Mouse (Mus musculus): ENCODE data around the gene Gramd1a. TPM values are rescaled to one million over a fixed set of nuclear protein-coding genes. Genes with fewer than 3 reads are reported as not detected.

Gene Gramd1a
- 45.9 and 51.4 TPM in 2 replicates for polyA plus RNA-seq (2014; fragmentation: Nextera tagmentation; extraction: Ambion mirVana)

- no peak for ATAC-seq (ENCODE audit: insufficient number of reproducible peaks, insufficient read depth, low FRiP score, low read depth)
- Histone ChIP-seq H3K27me3 (ENCODE audit: control insufficient read depth, insufficient read depth, low read length) (no peaks in the 10 kb centered on the region), H3K9ac (ENCODE audit: low read length) (peak within 1 kb of the TSS; percentile 2; the same call in 1 of the 2 replicates), H3K4me1 (ENCODE audit: control insufficient read depth in 2 of 2, insufficient read depth in 2 of 2, low read length in 2 of 2) (peaks cover 17 to 21% of the 10 kb centered on the region in 2 experiments), H3K27ac (replicated peaks in 1 of 2; ENCODE audit: control insufficient read depth in 1 of 2, insufficient read depth in 1 of 2, low read depth in 2 of 2, low read length in 2 of 2) (peak within 1 kb of the TSS; percentile 46 to 61; a peak in 3 of 4 replicates), H3K4me3 (ENCODE audit: control insufficient read depth in 1 of 2, insufficient read depth in 1 of 2, low read depth in 1 of 2, low read length in 2 of 2) (no peak within 1 kb of the TSS), H3K36me3 (ENCODE audit: control insufficient read depth, insufficient read depth, low read length) (no peaks in the 10 kb centered on the region), H3K4me2 (ENCODE audit: low read length) (peak within 1 kb of the TSS; percentile 21), H3K9me3 (ENCODE audit: control insufficient read depth, low read length) (no peaks in the 10 kb centered on the region)
- WGBS, result 55% methylated on average over 5 of the region's 5 CpGs
These were observed at the start of gene Gramd1a for GRCm38 (mm10) chr7:31155296-31156033. Gene Gramd1a (minus strand): TSS chr7:31155896.

GRCm38 (mm10) chr7:31195591-31196307 lies 40.1 kb upstream of the Gramd1a start:
- H3K9me3 ChIP-seq (ENCODE audit: control insufficient read depth, low read length), result no peaks in the 10 kb centered on the region
- no peak overlapping the region for H3K9ac ChIP-seq (ENCODE audit: low read length)
- H3K4me1 ChIP-seq (ENCODE audit: control insufficient read depth in 2 of 2, insufficient read depth in 2 of 2, low read length in 2 of 2), result no peaks in the 10 kb centered on the region
- no peaks in the 10 kb centered on the region for H3K27me3 ChIP-seq (ENCODE audit: control insufficient read depth, insufficient read depth, low read length)
- no peak overlapping the region for H3K4me3 ChIP-seq (ENCODE audit: control insufficient read depth in 1 of 2, insufficient read depth in 1 of 2, low read depth in 1 of 2, low read length in 2 of 2)
- WGBS, result 71% methylated on average over 3 of the region's 3 CpGs
- H3K4me2 ChIP-seq (ENCODE audit: low read length), result no peak overlapping the region
- no peak overlapping the region for H3K27ac ChIP-seq (replicated peaks in 1 of 2; ENCODE audit: control insufficient read depth in 1 of 2, insufficient read depth in 1 of 2, low read depth in 2 of 2, low read length in 2 of 2)
- ATAC-seq (ENCODE audit: insufficient number of reproducible peaks, insufficient read depth, low FRiP score, low read depth), result no peak
- H3K36me3 ChIP-seq (ENCODE audit: control insufficient read depth, insufficient read depth, low read length), result no peaks in the 10 kb centered on the region

- ATAC-seq (ENCODE audit: insufficient number of reproducible peaks, insufficient read depth, low FRiP score, low read depth), result no peak
- Histone ChIP-seq H3K4me1 (ENCODE audit: control insufficient read depth in 2 of 2, insufficient read depth in 2 of 2, low read length in 2 of 2) (no peaks in the 10 kb centered on the region), H3K9me3 (ENCODE audit: control insufficient read depth, low read length) (no peaks in the 10 kb centered on the region), H3K27ac (replicated peaks in 1 of 2; ENCODE audit: control insufficient read depth in 1 of 2, insufficient read depth in 1 of 2, low read depth in 2 of 2, low read length in 2 of 2) (no peak overlapping the region), H3K27me3 (ENCODE audit: control insufficient read depth, insufficient read depth, low read length) (0 out of 2 replicates have a peak, but pooled peaks cover 4% of the 10 kb centered on the region), H3K4me3 (ENCODE audit: control insufficient read depth in 1 of 2, insufficient read depth in 1 of 2, low read depth in 1 of 2, low read length in 2 of 2) (no peak overlapping the region), H3K36me3 (ENCODE audit: control insufficient read depth, insufficient read depth, low read length) (no peaks in the 10 kb centered on the region), H3K4me2 (ENCODE audit: low read length) (no peak overlapping the region), H3K9ac (ENCODE audit: low read length) (no peak overlapping the region)
- WGBS, result 65% methylated on average over 4 of the region's 4 CpGs
These were observed 29.0 kb upstream of the Gramd1a start for GRCm38 (mm10) chr7:31184711-31185110.

- H3K27ac ChIP-seq (replicated peaks in 1 of 2; ENCODE audit: control insufficient read depth in 1 of 2, insufficient read depth in 1 of 2, low read depth in 2 of 2, low read length in 2 of 2), result no peak overlapping the region
These were observed 27.2 kb upstream of the Gramd1a start for GRCm38 (mm10) chr7:31182863-31183262.

GRCm38 (mm10) chr7:31176886-31177763 lies 21.4 kb upstream of the Gramd1a start:
- peak overlapping the region; percentile 25; the same call in 1 of the 2 replicates for H3K9ac ChIP-seq (ENCODE audit: low read length)

More at GRCm38 (mm10) chr7:31182863-31183262, 27.2 kb upstream of the Gramd1a start:
- peaks cover 9% of the 10 kb centered on the region; the same call in 1 of the 2 replicates for H3K27me3 ChIP-seq (ENCODE audit: control insufficient read depth, insufficient read depth, low read length)
- 37% methylated on average over 2 of the region's 2 CpGs for WGBS
- no peak overlapping the region for H3K4me3 ChIP-seq (ENCODE audit: control insufficient read depth in 1 of 2, insufficient read depth in 1 of 2, low read depth in 1 of 2, low read length in 2 of 2)
- no peaks in the 10 kb centered on the region for H3K4me1 ChIP-seq (ENCODE audit: control insufficient read depth in 2 of 2, insufficient read depth in 2 of 2, low read length in 2 of 2)
- ATAC-seq (ENCODE audit: insufficient number of reproducible peaks, insufficient read depth, low FRiP score, low read depth), result no peak
- H3K36me3 ChIP-seq (ENCODE audit: control insufficient read depth, insufficient read depth, low read length), result no peaks in the 10 kb centered on the region
- no peak overlapping the region for H3K4me2 ChIP-seq (ENCODE audit: low read length)
- no peaks in the 10 kb centered on the region for H3K9me3 ChIP-seq (ENCODE audit: control insufficient read depth, low read length)
- no peak overlapping the region for H3K9ac ChIP-seq (ENCODE audit: low read length)

GRCm38 (mm10) chr7:31175096-31175495 lies 19.4 kb upstream of the Gramd1a start:
- Histone ChIP-seq H3K27me3 (ENCODE audit: control insufficient read depth, insufficient read depth, low read length) (peaks cover 12% of the 10 kb centered on the region; the same call in 1 of the 2 replicates), H3K4me3 (ENCODE audit: control insufficient read depth in 1 of 2, insufficient read depth in 1 of 2, low read depth in 1 of 2, low read length in 2 of 2) (no peak overlapping the region), H3K36me3 (ENCODE audit: control insufficient read depth, insufficient read depth, low read length) (no peaks in the 10 kb centered on the region), H3K27ac (replicated peaks in 1 of 2; ENCODE audit: control insufficient read depth in 1 of 2, insufficient read depth in 1 of 2, low read depth in 2 of 2, low read length in 2 of 2) (no peak overlapping the region), H3K4me2 (ENCODE audit: low read length) (no peak overlapping the region), H3K4me1 (ENCODE audit: control insufficient read depth in 2 of 2, insufficient read depth in 2 of 2, low read length in 2 of 2) (no peaks in the 10 kb centered on the region), H3K9ac (ENCODE audit: low read length) (no peak overlapping the region), H3K9me3 (ENCODE audit: control insufficient read depth, low read length) (no peaks in the 10 kb centered on the region)
- no peak for ATAC-seq (ENCODE audit: insufficient number of reproducible peaks, insufficient read depth, low FRiP score, low read depth)
- 71% methylated on average over 3 of the region's 3 CpGs for WGBS

More at GRCm38 (mm10) chr7:31176886-31177763, 21.4 kb upstream of the Gramd1a start:
- H3K36me3 ChIP-seq (ENCODE audit: control insufficient read depth, insufficient read depth, low read length), result no peaks in the 10 kb centered on the region
- no peaks in the 10 kb centered on the region for H3K9me3 ChIP-seq (ENCODE audit: control insufficient read depth, low read length)
- peak overlapping the region in 1 of 2 experiments; percentile 24; a peak in 2 of 4 replicates for H3K4me3 ChIP-seq (ENCODE audit: control insufficient read depth in 1 of 2, insufficient read depth in 1 of 2, low read depth in 1 of 2, low read length in 2 of 2)
- H3K27me3 ChIP-seq (ENCODE audit: control insufficient read depth, insufficient read depth, low read length), result peaks cover 16% of the 10 kb centered on the region; the same call in 1 of the 2 replicates
- H3K4me2 ChIP-seq (ENCODE audit: low read length), result peak overlapping the region; percentile 51
- no peaks in the 10 kb centered on the region for H3K4me1 ChIP-seq (ENCODE audit: control insufficient read depth in 2 of 2, insufficient read depth in 2 of 2, low read length in 2 of 2)
- ATAC-seq (ENCODE audit: insufficient number of reproducible peaks, insufficient read depth, low FRiP score, low read depth), result peak; percentile 61
- WGBS, result 22% methylated on average over 22 of the region's 22 CpGs
- no peak overlapping the region for H3K27ac ChIP-seq (replicated peaks in 1 of 2; ENCODE audit: control insufficient read depth in 1 of 2, insufficient read depth in 1 of 2, low read depth in 2 of 2, low read length in 2 of 2)

GRCm38 (mm10) chr7:31174466-31174865 lies 18.8 kb upstream of the Gramd1a start:
- ATAC-seq (ENCODE audit: insufficient number of reproducible peaks, insufficient read depth, low FRiP score, low read depth), result no peak

More at GRCm38 (mm10) chr7:31174466-31174865, 18.8 kb upstream of the Gramd1a start:
- WGBS, result 77% methylated on average over 8 of the region's 8 CpGs
- Histone ChIP-seq H3K9me3 (ENCODE audit: control insufficient read depth, low read length) (no peaks in the 10 kb centered on the region), H3K4me2 (ENCODE audit: low read length) (no peak overlapping the region), H3K27me3 (ENCODE audit: control insufficient read depth, insufficient read depth, low read length) (peaks cover 12% of the 10 kb centered on the region; the same call in 1 of the 2 replicates), H3K4me1 (ENCODE audit: control insufficient read depth in 2 of 2, insufficient read depth in 2 of 2, low read length in 2 of 2) (no peaks in the 10 kb centered on the region), H3K9ac (ENCODE audit: low read length) (no peak overlapping the region), H3K27ac (replicated peaks in 1 of 2; ENCODE audit: control insufficient read depth in 1 of 2, insufficient read depth in 1 of 2, low read depth in 2 of 2, low read length in 2 of 2) (no peak overlapping the region), H3K4me3 (ENCODE audit: control insufficient read depth in 1 of 2, insufficient read depth in 1 of 2, low read depth in 1 of 2, low read length in 2 of 2) (no peak overlapping the region), H3K36me3 (ENCODE audit: control insufficient read depth, insufficient read depth, low read length) (no peaks in the 10 kb centered on the region)

All from heart, embryonic 14.5 days (tissue).